Mouse (Mus musculus) C2C12 (cell line): ENCODE results near the gene Rab3d. TPM values are rescaled to one million over a fixed set of nuclear protein-coding genes. Genes with fewer than 3 reads are reported as not detected.
"Not testable (repeated sequence)": the region's sequence is repeated elsewhere in the genome, so short reads cannot be mapped to it uniquely, and the experiment has no call there.

Experiments
- H3K27me3 ChIP-seq: one replicate; pipeline ENCODE4 v1.6.1; 2011; ENCODE audit not compliant: control insufficient read depth, insufficient read depth, insufficient read length
- H3K36me3 ChIP-seq: one replicate; pipeline ENCODE4 v1.6.1; 2011; ENCODE audit not compliant: control insufficient read depth, insufficient read depth
- H3K4me3 ChIP-seq: one replicate; pipeline ENCODE4 v1.5.1; 2011; ENCODE audit warnings: mild to moderate bottlenecking, control low read depth; ENCODE audit not compliant: poor library complexity, insufficient read depth, severe bottlenecking
- H3K79me2 ChIP-seq: one replicate; pipeline ENCODE4 v1.6.1; 2011; ENCODE audit not compliant: control insufficient read depth, insufficient read depth
- H3K79me3 ChIP-seq: one replicate; pipeline ENCODE4 v1.6.1; 2011; ENCODE audit warnings: low read depth, control low read depth
- H3ac ChIP-seq: one replicate; pipeline ENCODE3; 2011; ENCODE audit warnings: low read depth; ENCODE audit not compliant: control insufficient read depth, insufficient read length
- CEBPB ChIP-seq: IDR thresholded peaks from one replicate; pipeline ENCODE4 v1.6.1; 2011; ENCODE audit warnings: low read depth, mild to moderate bottlenecking, control low read depth, moderate library complexity
- CTCF ChIP-seq: IDR thresholded peaks from one replicate; pipeline ENCODE4 v1.5.1; 2011; ENCODE audit not compliant: control insufficient read depth, insufficient read depth, insufficient read length
- FOSL1 ChIP-seq: IDR thresholded peaks from one replicate; pipeline ENCODE4 v1.8.0; 2011; ENCODE audit warnings: mild to moderate bottlenecking, low read length; ENCODE audit not compliant: poor library complexity, insufficient read depth, severe bottlenecking
- MAX ChIP-seq: IDR thresholded peaks from one replicate; pipeline ENCODE4 v1.6.1; 2011; ENCODE audit warnings: mild to moderate bottlenecking, control low read depth
- MYOD1 ChIP-seq: IDR thresholded peaks from one replicate; pipeline ENCODE4 v1.6.1; 2011; ENCODE audit warnings: low read depth; ENCODE audit not compliant: control insufficient read depth, insufficient read length
- MYOG ChIP-seq: IDR thresholded peaks from one replicate; pipeline ENCODE4 v1.6.1; 2011; ENCODE audit not compliant: control insufficient read depth, insufficient read length; ENCODE audit errors: extremely low read depth
- USF1 ChIP-seq: IDR thresholded peaks from one replicate; pipeline ENCODE4 v1.6.1; 2011; ENCODE audit warnings: low read depth, mild to moderate bottlenecking, control low read depth, moderate library complexity
- polyA plus RNA-seq: library from polyadenylated mRNA; unstranded; fragments of >200 nt; fragmentation: generic; extraction: Trizol; gene quantifications from one replicate; pipeline ENCODE4 v1.2.1, GENCODE M21; 2012; ENCODE audit warnings: missing spikeins

The Rab3d gene
- polyA plus RNA-seq, 1 experiment: 12.2 TPM

GRCm38 (mm10) chr9:21876601-21877000 lies 41.4 kb downstream of the Rab3d start:
- TF ChIP-seq FOSL1 (no peak), CTCF (no peak), MYOG (no peak), MAX (no peak), CEBPB (no peak), USF1 (no peak)

GRCm38 (mm10) chr9:21872204-21872603 lies 45.8 kb downstream of the Rab3d start:
- H3K79me2 ChIP-seq: no peaks in the 10 kb centered on the region
- no peak overlapping the region for H3K4me3 ChIP-seq
- H3K79me3 ChIP-seq: no peaks in the 10 kb centered on the region
- H3K27me3 ChIP-seq: peaks cover 32% of the 10 kb centered on the region
- TF ChIP-seq CTCF (no peak), USF1 (no peak), MYOD1 (no peak)
- no peaks in the 10 kb centered on the region for H3K36me3 ChIP-seq
- H3ac ChIP-seq: no peak overlapping the region

More at GRCm38 (mm10) chr9:21876601-21877000, 41.4 kb downstream of the Rab3d start:
- H3K4me3 ChIP-seq: no peak overlapping the region
- H3K27me3 ChIP-seq: peaks cover 28% of the 10 kb centered on the region
- no peak overlapping the region for H3ac ChIP-seq
- H3K79me3 ChIP-seq: no peaks in the 10 kb centered on the region
- no peaks in the 10 kb centered on the region for H3K79me2 ChIP-seq
- H3K36me3 ChIP-seq: no peaks in the 10 kb centered on the region

- Histone ChIP-seq H3K4me3 (no peak overlapping the region), H3ac (no peak overlapping the region), H3K79me3 (no peaks in the 10 kb centered on the region), H3K36me3 (no peaks in the 10 kb centered on the region), H3K79me2 (no peaks in the 10 kb centered on the region), H3K27me3 (peaks cover 28% of the 10 kb centered on the region)
- TF ChIP-seq USF1 (no peak), CTCF (peak; percentile 86), MYOG (no peak), MYOD1 (no peak)
Measured at GRCm38 (mm10) chr9:21870879-21871524, 47.0 kb downstream of the Rab3d start.

GRCm38 (mm10) chr9:21869290-21869689 lies 48.7 kb downstream of the Rab3d start:
- H3K79me3 ChIP-seq, H3K4me3 ChIP-seq, H3K79me2 ChIP-seq, H3ac ChIP-seq, H3K36me3 ChIP-seq: not testable (repeated sequence)
- peaks cover 24% of the 10 kb centered on the region for H3K27me3 ChIP-seq

- Histone ChIP-seq H3K79me2 (no peaks in the 10 kb centered on the region), H3ac (no peak overlapping the region), H3K79me3 (no peaks in the 10 kb centered on the region), H3K36me3 (no peaks in the 10 kb centered on the region), H3K4me3 (no peak overlapping the region), H3K27me3 (peaks cover 16% of the 10 kb centered on the region)
- TF ChIP-seq MAX (no peak), CTCF (no peak), MYOG (no peak), CEBPB (no peak), FOSL1 (no peak), MYOD1 (no peak), USF1 (no peak)
Measured at GRCm38 (mm10) chr9:21867726-21868125, 50.3 kb downstream of the Rab3d start.

GRCm38 (mm10) chr9:21866641-21867040 lies 51.4 kb downstream of the Rab3d start:
- no peaks in the 10 kb centered on the region for H3K79me2 ChIP-seq
- H3K4me3 ChIP-seq: no peak overlapping the region
- no peaks in the 10 kb centered on the region for H3K79me3 ChIP-seq
- no peak for TF ChIP-seq MYOD1
- TF ChIP-seq MYOG: no peak
- no peak for TF ChIP-seq USF1
- no peak for TF ChIP-seq FOSL1
- no peak for TF ChIP-seq CTCF
- TF ChIP-seq MAX: no peak
- no peak for TF ChIP-seq CEBPB
- H3ac ChIP-seq: no peak overlapping the region
- peaks cover 11% of the 10 kb centered on the region for H3K27me3 ChIP-seq
- H3K36me3 ChIP-seq: no peaks in the 10 kb centered on the region
